Mouse (Mus musculus) thymus, postnatal 4 days (tissue): ENCODE data around the gene Ptpn21.

ENCODE experiments used
- DNase-seq: peaks from one replicate; pipeline ENCODE4 v3.0.0; 2021

Ptpn21 gene

GRCm38 (mm10) chr12:98736951-98737800, at the start of gene Ptpn21:
Ptpn21 (minus strand) TSS chr12:98737405.
- DNase-seq, result peak; percentile 44

GRCm38 (mm10) chr12:98784251-98784650, 47.0 kb upstream of the Ptpn21 start:
- no peak for DNase-seq

- DNase-seq, result peak; percentile 41
Measured at GRCm38 (mm10) chr12:98779148-98779547, 41.9 kb upstream of the Ptpn21 start.

- no peak for DNase-seq
Measured at GRCm38 (mm10) chr12:98777509-98777908, 40.3 kb upstream of the Ptpn21 start.

GRCm38 (mm10) chr12:98766241-98766640, 29.0 kb upstream of the Ptpn21 start:
- no peak for DNase-seq

- DNase-seq, result no peak
Measured at GRCm38 (mm10) chr12:98759700-98760099, 22.5 kb upstream of the Ptpn21 start.

- DNase-seq, result no peak
Measured at GRCm38 (mm10) chr12:98757636-98758035, 20.4 kb upstream of the Ptpn21 start.

GRCm38 (mm10) chr12:98747380-98747753, 10.2 kb upstream of the Ptpn21 start:
- peak; percentile 53 for DNase-seq

- DNase-seq, result peak; percentile 98
Measured at GRCm38 (mm10) chr12:98746746-98747379, 9.7 kb upstream of the Ptpn21 start, which contains the start of gene Zc3h14. Zc3h14 (plus strand) TSS chr12:98746964.

GRCm38 (mm10) chr12:98746131-98746530, 8.9 kb upstream of the Ptpn21 start:
- peak; percentile 77 for DNase-seq

GRCm38 (mm10) chr12:98745626-98746025, 8.4 kb upstream of the Ptpn21 start:
- DNase-seq, result no peak

- no peak for DNase-seq
Measured at GRCm38 (mm10) chr12:98741011-98741501, 3.9 kb upstream of the Ptpn21 start.

GRCm38 (mm10) chr12:98737801-98738350, 671 bp upstream of the Ptpn21 start:
- DNase-seq, result no peak

GRCm38 (mm10) chr12:98734880-98735801, 2.1 kb downstream of the Ptpn21 start:
- DNase-seq, result no peak

GRCm38 (mm10) chr12:98734246-98734879, 2.8 kb downstream of the Ptpn21 start:
- peak; percentile 80 for DNase-seq

GRCm38 (mm10) chr12:98733776-98734175, 3.4 kb downstream of the Ptpn21 start:
- DNase-seq, result no peak

- DNase-seq, result no peak
Measured at GRCm38 (mm10) chr12:98733165-98733564, 4.0 kb downstream of the Ptpn21 start.

GRCm38 (mm10) chr12:98730682-98731081, 6.5 kb downstream of the Ptpn21 start:
- DNase-seq, result no peak

- no peak for DNase-seq
Measured at GRCm38 (mm10) chr12:98727186-98727585, 10.0 kb downstream of the Ptpn21 start.

GRCm38 (mm10) chr12:98726078-98726477, 11.1 kb downstream of the Ptpn21 start:
- DNase-seq, result no peak

- DNase-seq, result no peak
Measured at GRCm38 (mm10) chr12:98724976-98725375, 12.2 kb downstream of the Ptpn21 start.

GRCm38 (mm10) chr12:98724224-98724623, 13.0 kb downstream of the Ptpn21 start:
- no peak for DNase-seq
